Mouse (Mus musculus) gastrocnemius, adult 2 months (tissue): ENCODE measurements around the gene Lhx1. TPM values are rescaled to one million over a fixed set of nuclear protein-coding genes. Genes with fewer than 3 reads are reported as not detected.
A peak's percentile ranks its signal among the peaks of the same experiment; 100 is the strongest.

Experiments
- DNase-seq: peaks from one replicate; pipeline ENCODE4 v3.0.0; 2022
- H3K27ac ChIP-seq: fragments of 200-600 bp; 2 replicates; pipeline ENCODE4 v1.8.1; 2022; ENCODE audit warnings: mild to moderate bottlenecking
- H3K4me3 ChIP-seq: fragments of 200-600 bp; 2 replicates; pipeline ENCODE4 v1.8.1; 2022; ENCODE audit warnings: mild to moderate bottlenecking, moderate library complexity
- CTCF ChIP-seq: fragments of 200-600 bp; IDR thresholded peaks from 2 replicates; pipeline ENCODE4 v1.8.1; 2022; ENCODE audit warnings: antibody characterized with exemption, mild to moderate bottlenecking, moderate library complexity
- intact Hi-C: fragments of 180-260 bp; cut with DNase I; formaldehyde crosslinking; loops from one replicate; pipeline ENCODE4 v1.15.1; 2025
- total RNA-seq, 2 experiments: library from RNA; stranded (reverse); gene quantifications; 2 replicates each; pipeline ENCODE4 v1.2.3; 2021

Gene Lhx1
- total RNA-seq, 2 experiments from 2014 or later = not detected

DNA sequence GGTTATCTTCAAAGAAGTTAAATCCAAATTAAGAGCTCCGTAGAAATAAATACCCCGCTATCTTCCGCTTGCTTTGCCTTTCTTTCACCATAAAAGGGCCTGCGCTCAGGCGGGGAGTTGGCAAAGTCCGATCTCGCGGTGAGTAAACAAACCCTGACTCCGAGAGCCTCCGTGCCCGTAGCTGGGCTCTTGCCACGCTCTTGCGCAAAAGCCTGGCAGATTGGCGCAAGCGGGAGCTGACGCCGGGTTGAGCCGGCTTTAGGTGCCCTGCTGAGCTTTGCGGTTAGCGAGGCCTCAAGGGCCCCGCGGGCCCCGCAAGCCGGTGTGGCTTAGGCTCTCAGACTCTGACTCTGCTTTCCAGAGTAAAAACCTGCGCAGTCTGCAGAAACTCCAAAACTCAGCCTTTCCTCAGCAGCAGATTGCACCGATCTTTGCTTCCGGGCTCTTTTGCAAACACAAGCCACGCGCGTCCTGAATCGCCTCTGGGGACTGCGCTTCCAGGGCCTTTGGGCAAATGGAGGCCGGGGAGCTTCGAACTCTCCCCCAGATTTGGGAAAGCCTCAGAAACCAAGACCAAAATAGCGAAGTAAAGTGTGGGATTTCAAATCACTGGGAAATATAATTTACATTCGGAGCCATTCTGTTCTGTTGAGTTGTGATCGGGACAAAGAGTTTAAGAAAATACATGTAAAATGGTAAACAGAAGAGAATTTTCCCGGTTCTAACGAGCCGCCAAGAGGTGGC is 2.6 kb downstream of the Lhx1 start:
- intact Hi-C loops = no loop called here
- DNase-seq = peak; percentile 94
- TF ChIP-seq CTCF = no peak
- Histone ChIP-seq H3K27ac (no peak overlapping the region), H3K4me3 (peak overlapping the region; percentile 66)

GRCm38 (mm10) chr11:84521751-84522299 is 3.5 kb downstream of the Lhx1 start:
- intact Hi-C loops = no loop called here
- TF ChIP-seq CTCF = no peak

DNA sequence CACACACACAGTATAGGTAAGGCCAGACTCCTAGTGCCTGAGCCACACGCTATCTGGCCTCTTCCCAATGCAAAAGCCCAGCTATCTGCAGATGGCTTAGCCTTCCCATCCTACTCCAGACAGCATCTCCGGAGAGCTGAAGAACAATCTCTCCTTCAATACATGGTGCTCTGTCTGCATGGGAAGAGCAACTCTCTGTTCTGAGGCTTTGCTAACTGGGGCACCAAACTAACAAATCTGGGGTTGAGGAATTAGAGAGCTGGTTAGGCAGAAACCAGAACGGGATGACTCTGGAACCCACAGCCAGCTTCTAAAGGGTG is 4.3 kb downstream of the Lhx1 start:
- intact Hi-C loops = no loop called here
- no peak overlapping the region for H3K27ac ChIP-seq
- H3K4me3 ChIP-seq = no peak overlapping the region
- no peak for DNase-seq
- no peak for TF ChIP-seq CTCF

More at GRCm38 (mm10) chr11:84521751-84522299, 3.5 kb downstream of the Lhx1 start:
- Histone ChIP-seq H3K4me3 (peak overlapping the region; percentile 66; the same call in 1 of the 2 replicates), H3K27ac (no peak overlapping the region)
- peak; percentile 24 for DNase-seq

DNA sequence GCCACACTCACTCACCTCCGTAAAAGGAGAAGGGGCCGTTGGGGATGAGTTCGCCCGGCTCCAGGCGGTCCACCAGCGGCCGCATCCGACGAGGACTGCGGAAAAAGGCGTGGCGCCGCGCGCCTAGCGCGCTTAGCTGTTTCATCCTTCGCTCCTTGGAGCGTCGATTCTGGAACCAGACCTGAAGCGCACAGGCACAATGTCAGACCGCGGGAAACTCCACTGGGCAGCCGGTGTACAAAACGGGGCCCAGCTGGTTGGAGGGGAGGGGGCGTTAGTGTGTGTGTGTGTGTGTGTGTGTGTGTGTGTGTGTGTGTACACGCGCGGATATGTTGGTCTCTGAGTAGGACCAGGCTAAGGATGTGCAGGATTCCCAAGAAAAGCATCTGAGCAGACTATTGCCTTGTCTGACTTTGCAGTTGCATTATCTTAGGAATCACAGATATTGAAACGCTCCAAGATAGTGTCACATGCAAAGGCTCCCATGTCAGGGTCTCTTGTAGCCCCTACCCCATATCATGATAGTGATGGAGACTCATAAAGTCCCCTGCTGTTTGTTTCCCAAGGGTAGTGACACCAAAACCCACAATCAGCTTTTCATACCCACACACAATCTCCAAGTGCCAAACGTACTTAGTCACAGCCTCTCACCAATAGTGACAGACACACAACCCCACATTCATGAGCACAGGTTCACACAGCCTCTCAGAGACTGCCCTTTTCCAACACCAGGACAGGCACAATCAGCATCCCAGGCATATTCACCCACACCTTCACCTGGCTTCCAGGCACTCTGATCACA is 4.9 kb downstream of the Lhx1 start:
- Histone ChIP-seq H3K27ac (no peak overlapping the region), H3K4me3 (no peak overlapping the region)
- no peak for DNase-seq
- no peak for TF ChIP-seq CTCF
- intact Hi-C loops = no loop called here

GRCm38 (mm10) chr11:84519576-84520268 is 5.6 kb downstream of the Lhx1 start:
- no peak for DNase-seq
- no peak overlapping the region for H3K4me3 ChIP-seq
- H3K27ac ChIP-seq = no peak overlapping the region
- no peak for TF ChIP-seq CTCF
- intact Hi-C loops = loop anchor here (10.0 kb wide), 2 partner anchors 295 to 575 kb away; partner anchors contain the start of genes Ddx52 and Mrm1

- H3K4me3 ChIP-seq = no peak overlapping the region
Observed at GRCm38 (mm10) chr11:84519036-84519435, 6.3 kb downstream of the Lhx1 start.

DNA sequence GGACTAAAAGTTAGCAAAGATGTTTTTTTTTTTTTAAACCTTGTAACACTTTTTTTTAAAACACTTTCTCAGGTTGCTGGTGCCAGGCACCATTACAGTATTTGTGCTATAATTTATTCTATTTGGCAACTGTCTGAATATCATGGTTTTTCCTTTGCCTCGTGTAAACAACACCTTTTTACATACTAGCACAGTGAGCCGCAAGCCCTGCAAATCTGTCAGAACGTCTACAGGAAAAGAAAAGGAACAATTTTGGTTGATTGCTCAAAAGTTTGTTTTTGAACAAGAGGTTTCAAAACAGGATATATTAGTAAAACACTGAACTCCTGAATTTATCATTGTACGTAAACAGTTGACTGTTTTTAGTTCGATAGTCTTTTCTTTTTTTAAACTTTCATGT is 7.1 kb downstream of the Lhx1 start:
- TF ChIP-seq CTCF = no peak
- intact Hi-C loops = loop anchor here (10.0 kb wide), 2 partner anchors 297 to 573 kb away; partner anchors contain the start of genes Ddx52 and Mrm1
- no peak for DNase-seq
- Histone ChIP-seq H3K4me3 (no peak overlapping the region), H3K27ac (no peak overlapping the region)

More at GRCm38 (mm10) chr11:84519036-84519435, 6.3 kb downstream of the Lhx1 start:
- DNase-seq = no peak
- TF ChIP-seq CTCF = no peak
- H3K27ac ChIP-seq = no peak overlapping the region
- intact Hi-C loops = loop anchor here (10.0 kb wide), 2 partner anchors 296 to 574 kb away; partner anchors contain the start of genes Ddx52 and Mrm1

GRCm38 (mm10) chr11:84517431-84517830 is 7.9 kb downstream of the Lhx1 start:
- no peak for TF ChIP-seq CTCF
- no peak overlapping the region for H3K4me3 ChIP-seq
- intact Hi-C loops = loop anchor here (10.0 kb wide), 2 partner anchors 297 to 573 kb away; partner anchors contain the start of genes Ddx52 and Mrm1
- no peak overlapping the region for H3K27ac ChIP-seq
- no peak for DNase-seq

DNA sequence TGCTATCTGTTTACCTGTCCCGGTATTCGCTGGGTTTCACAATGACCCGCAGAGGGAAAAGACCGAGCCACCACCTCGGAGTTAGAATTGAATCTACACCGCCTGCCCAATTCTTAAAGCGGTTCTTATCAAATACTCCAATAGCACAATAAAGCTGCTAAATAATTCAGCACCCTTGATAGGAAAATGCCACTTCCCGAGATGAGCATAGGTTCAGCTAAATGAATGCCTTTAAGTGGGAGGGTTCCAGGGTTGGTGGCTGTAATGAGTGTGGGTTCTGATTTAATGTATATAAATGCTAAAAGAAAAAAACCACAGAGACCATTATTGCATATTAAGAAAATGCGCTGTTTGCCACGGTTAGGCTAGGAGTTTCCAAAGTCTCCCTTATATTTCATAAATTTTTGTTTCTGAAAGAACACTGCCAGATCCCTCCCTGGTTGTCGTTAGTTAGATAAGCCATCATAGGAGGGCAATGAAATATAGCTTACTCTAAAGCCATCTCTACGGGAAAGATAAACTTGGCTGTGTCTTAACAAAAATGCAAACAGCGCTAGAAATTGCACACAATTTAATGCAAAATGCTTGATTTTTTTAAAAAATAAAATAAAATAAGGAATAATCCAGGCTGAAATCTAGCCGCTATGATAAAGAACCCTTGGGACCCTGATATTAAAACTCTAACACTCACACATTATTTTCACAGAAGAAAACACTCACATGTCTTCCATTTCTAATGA is 8.7 kb downstream of the Lhx1 start:
- no peak for DNase-seq
- no peak for TF ChIP-seq CTCF
- Histone ChIP-seq H3K4me3 (no peak overlapping the region), H3K27ac (no peak overlapping the region)
- intact Hi-C loops = loop anchor here (10.0 kb wide), 2 partner anchors 298 to 572 kb away; partner anchors contain the start of genes Ddx52 and Mrm1

DNA sequence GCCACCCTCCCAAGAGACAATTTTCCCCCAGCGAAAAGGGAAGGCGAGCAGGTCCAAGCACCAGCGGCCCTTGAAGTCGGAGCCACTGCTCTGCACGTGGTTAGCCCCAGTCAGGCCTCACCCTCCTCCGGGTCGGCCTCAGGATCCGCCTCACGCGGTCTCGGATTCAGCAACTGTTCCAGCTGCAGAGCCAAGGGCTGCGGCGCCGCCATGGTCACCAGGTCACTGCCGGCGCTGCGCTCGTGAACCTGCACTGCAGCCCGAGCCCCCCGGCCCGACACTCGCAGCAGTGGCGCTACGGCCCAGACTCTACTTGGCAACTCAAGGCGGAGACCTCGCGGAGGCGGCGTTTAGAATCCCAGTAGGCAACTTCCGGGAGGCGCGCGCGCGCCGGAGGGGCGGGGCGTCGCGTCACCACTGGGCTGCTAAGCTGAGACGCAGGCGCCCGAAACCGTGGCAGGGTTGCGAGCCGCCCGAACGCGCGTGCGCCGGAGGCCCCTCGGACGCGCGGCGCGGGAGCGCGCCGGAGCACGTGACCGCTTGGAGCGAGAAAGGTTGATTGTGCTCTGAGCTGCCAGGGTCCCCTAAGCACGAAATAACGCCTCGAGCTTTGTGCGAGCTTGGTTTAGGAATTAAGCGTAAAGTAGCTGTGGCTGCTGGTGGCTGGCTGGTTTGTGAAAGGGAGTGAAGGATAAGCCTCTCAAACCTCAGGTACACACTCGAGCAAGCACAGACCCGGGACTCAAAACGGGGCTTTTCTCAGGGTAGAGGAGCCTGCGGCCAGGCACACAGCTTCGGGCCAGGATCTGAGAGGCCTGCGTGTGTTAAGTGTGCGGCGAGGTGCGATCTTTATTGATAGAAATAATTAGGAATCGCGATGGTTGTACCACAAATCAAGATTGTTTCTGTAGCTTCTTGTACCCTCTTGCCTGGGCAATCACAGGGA is 11.9 kb downstream of the Lhx1 start, which contains the start of gene Aatf:
Aatf (minus strand) TSS at position 352 of the 946 bp plus-strand sequence.
- peak within 1 kb of the TSS; percentile 91 for H3K27ac ChIP-seq
- H3K4me3 ChIP-seq = peak within 1 kb of the TSS; percentile 94
- peak; percentile 98 for DNase-seq
- TF ChIP-seq CTCF = no peak
- intact Hi-C loops = loop anchor here (10.0 kb wide), 2 partner anchors 301 to 569 kb away; partner anchors contain the start of genes Ddx52 and Mrm1

- Histone ChIP-seq H3K27ac (no peak overlapping the region), H3K4me3 (no peak overlapping the region)
- intact Hi-C loops = loop anchor here (10.0 kb wide), 2 partner anchors 303 to 567 kb away; partner anchors contain the start of genes Ddx52 and Mrm1
- DNase-seq = no peak
- no peak for TF ChIP-seq CTCF
Observed at GRCm38 (mm10) chr11:84512031-84512430, 13.3 kb downstream of the Lhx1 start.
